Mouse (Mus musculus) 416B (cell line): ENCODE measurements at regions not wholly inside any gene's neighbourhood (a gene's known extent, or its start where the extent isn't known, plus 50 kb on each side); places are given as distances from the start of the nearest gene placed in this dataset.

Experiments used
- DNase-seq: peaks from one replicate; pipeline ENCODE4 v3.0.0; 2011; ENCODE audit warnings: low read depth

DNA sequence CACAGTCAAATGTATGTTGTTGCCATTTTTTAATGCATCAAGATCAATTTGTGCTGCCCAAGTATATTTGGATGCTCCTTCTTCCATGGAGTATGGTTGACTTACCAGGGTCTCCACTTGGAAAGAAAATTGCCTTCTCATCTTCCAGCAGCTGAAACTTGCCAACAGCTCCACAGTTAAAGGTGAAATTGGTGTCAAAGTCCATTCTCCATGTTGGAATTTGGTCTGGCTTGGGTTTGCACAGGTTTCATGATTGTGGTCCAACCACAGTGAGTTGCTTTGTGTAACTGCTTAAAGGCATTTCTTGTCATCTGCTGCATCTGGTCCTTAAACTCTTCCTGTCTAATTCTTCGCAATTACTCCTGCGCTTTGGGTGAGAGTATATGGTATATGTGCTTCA is 634.3 kb downstream of the Nup35 start:
- no peak for DNase-seq

DNA sequence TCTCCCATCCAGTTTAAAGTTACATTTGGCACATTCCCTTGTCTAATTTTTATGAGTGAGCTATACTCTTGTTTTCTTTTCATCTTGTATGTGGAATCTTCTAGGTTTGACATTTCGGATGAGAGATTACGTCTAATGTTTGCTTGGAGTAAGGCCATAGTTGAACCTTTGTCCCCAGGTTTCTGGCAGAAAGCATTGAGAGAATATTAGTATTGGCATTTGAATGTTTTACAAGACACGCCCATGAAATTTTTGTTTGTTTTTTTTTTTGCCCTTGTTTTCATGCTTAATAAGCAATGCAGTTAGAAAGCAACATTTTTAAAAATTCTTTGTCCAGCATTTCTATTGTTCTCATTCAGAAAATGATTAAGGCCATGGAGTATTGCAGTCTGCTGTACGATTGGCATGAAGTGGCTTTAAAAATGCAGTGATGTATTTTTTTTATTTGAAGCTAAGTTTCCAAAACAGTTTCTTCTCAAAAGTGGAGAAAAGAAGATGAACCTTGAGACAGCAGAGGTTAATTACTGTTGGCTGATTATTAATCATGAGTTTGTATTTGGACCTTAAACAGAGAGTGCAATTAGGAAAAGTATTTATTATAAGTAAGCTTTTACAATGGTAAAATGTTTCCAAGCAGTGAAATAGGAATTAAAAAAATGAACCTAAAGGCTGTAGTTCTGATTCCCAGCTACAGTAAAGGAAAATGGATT is 645.2 kb downstream of the Nup35 start:
- no peak for DNase-seq

DNA sequence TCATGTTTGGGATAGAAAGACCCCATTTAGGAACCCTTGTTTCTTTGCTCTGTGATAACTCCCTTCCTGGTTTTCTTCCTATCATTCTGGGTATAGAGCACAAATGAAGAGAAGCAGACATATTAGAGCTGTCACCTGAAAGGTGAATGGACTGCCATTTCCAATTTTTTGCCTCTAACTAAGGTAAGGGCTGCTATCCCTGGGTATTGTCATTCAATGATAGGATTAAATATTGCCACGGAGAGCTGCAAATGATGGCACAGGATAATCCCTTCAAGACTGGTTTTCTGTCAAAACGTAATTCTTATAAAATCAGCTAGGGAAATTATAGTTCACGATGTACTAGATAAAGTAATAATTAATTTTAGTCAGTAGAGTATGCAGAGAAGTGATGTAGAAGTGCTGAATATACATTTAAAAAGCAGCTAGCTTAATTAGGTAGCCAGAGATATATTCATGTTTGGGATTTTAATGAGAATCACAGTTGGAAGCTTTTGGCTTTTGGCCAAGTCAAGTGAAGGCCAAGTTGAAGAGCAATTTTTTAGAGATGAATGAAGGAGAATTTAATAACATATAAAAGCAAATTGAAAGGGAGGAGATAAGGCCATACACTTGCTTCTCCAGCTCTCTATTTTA is 652.3 kb downstream of the Nup35 start:
- DNase-seq, result no peak

DNA sequence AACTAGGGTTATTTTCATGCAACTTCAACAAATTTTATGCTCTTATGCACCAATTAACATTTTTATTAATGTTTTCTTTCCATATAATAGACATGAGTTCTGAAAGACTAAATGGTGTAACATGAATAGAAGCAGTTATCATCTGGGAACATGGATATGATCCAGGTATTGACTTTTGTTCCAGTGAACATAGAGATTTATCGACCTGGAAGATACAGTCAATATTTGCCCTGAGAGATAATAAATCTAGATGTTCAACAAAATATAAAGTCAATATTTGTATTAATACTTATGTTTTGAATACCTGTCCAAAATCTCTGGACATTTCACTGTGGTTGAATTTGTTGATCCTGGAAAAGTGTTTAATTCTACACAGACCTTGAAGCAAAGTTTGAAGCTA is 653.9 kb downstream of the Nup35 start:
- DNase-seq, result no peak

DNA sequence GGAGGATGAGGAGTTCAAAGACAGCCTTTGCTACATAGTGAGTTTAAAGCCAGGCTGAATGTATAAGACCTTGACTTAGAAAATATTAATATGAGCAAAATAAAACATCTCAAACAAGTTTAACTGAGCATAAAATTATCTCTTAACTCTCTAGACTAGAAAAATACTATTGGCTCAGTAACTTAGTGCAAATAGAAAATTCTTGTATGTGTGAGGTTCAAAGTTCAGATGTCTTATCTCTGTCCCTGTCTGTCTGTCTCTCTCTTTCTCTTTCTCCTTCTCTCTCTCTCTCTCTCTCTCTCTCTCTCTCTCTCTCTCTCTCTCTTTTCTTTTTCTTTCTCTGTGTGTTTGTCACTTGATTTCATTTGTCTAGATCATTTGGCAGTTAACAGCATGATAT is 655.5 kb downstream of the Nup35 start:
- DNase-seq, result no peak

DNA sequence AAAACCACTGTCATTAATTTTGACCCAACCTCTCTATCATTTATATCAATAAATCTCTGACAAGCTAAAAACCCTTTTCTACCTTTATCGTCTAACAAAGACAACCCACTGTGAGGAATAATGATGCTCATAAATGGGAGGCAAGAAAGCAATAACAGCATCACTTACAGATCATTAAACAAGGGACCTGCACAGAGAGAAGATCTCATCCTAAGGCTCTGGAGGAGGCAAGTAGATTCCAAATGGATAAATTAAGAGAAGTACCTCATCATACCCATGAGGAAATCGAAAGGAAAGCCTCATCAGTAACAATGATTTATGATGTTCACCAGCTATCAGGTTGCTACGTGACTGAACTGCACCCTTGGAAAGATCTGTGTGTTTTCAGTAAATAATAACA is 670.4 kb downstream of the Nup35 start:
- no peak for DNase-seq

DNA sequence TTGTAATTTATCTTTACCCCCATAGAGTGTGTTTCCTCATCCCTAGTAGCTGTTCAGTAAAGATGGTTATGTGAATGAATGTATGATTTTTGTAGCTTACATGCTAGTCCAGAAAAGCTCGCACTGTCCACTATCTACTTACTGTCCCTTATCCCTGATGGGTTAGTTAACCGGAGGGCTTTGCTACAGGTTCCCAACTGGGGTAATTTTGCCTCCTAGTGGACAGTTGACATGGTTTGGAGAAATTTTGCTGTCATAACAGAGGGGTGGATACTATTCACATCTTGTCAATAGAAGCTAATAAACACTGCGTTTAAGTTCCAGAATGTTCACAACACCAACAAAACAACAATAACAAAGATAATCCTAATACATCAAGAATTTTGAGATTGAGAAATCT is 711.6 kb downstream of the Nup35 start:
- peak; percentile 5 for DNase-seq

DNA sequence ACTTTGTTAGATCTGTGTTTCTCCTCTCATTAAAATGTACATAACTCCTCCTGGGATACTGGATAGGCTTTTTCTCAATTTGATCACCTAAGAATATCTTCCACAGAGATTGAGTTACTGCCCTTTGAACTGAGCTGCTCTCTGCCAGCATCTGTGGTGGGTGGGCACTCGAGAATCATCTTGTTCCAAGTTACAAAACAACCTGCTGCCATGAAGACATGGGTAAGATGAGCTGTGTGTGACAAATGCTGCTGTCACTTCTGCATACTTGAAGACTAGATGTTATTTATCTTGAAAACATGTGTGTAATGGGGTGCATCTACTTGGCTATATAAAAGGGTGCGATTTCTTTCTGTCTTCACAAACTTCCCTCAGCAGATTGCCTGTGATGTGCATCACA is 716.0 kb upstream of the Zfp804a start:
- DNase-seq, result no peak

DNA sequence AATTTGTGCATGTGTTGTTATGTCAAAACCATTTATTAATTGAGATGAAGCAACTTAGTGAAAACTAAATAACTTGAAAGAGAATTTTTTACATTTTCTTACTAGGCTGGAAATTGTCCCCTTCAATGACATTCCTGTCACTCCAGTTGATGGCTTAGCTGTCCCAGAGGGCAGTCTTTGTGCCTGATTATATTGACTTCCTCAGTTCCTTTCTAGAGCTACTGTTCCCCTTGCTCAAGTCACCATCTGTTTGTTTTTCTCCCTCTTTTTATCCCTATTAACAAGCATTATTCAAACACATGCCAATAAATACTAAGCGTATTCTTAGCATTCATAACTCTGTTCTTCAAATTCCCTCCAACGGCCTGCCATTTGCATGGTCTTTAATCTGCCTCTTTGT is 712.6 kb upstream of the Zfp804a start:
- DNase-seq, result no peak
